ENCODE assay signal across 22 mouse cellular contexts in genomic region chr15:27605252-27605651, GRCm38 (mm10). TPM values are rescaled to one million over a fixed set of nuclear protein-coding genes. Genes with fewer than 3 reads are reported as not detected.
A peak's percentile ranks its signal among the peaks of the same experiment; 100 is the strongest.
DNase-seq lines count a peak whose midpoint lies in the region; ATAC-seq and TF ChIP-seq lines count a peak whose summit lies in the region.
"Had no signal": no experiment of that assay in that cellular context is flagged by ENCODE, and none has a peak within 500 bp of the region (broad histone marks: within the 10 kb centered on the region; RNA-seq: fewer than 3 reads in every experiment).

No protein-coding gene starts in this region.

- no peak for DNase-seq in neural tube, embryonic 10.5 days (ENCODE audit: extremely low spot score, low spot score)
- DNase-seq in MN1 (ENCODE audit: low spot score) = no peak
- DNase-seq in adrenal gland, adult (ENCODE audit: inconsistent age in 2 of 2, low spot score in 1 of 2) = no peak
- DNase-seq: adrenal gland, postnatal 25 days; cerebellum, adult 9-10 months; gastrocnemius, postnatal 10 days; kidney, postnatal 4 days; left cerebral cortex, postnatal 4 days; right cerebral cortex, postnatal 25 days; spleen, adult 18-20 months; thymus, postnatal 14 days had no signal

- no peaks in the 10 kb centered on the region for H3K27me3 ChIP-seq in intestine, embryonic 16.5 days (replicated peaks; ENCODE audit: control insufficient read depth, insufficient read depth, low read length)
- no peaks in the 10 kb centered on the region for H3K27me3 ChIP-seq in intestine, embryonic 15.5 days (replicated peaks)
- no peaks in the 10 kb centered on the region for H3K27me3 ChIP-seq in neural tube, embryonic 14.5 days (ENCODE audit: control insufficient read depth, insufficient read depth, low read length)
- H3K27me3 ChIP-seq in myocyte (ENCODE audit: control insufficient read depth, insufficient read depth, insufficient read length) = no peaks in the 10 kb centered on the region
- H3K27me3 ChIP-seq: forebrain, embryonic 15.5 days; heart, embryonic 13.5 days; hindbrain, embryonic 12.5 days; kidney, embryonic 15.5 days; limb, embryonic 15.5 days; midbrain, embryonic 15.5 days had no signal

- H3K27ac ChIP-seq in intestine, embryonic 16.5 days (ENCODE audit: low read length) = no peak overlapping the region
- H3K27ac ChIP-seq in intestine, embryonic 15.5 days = no peak overlapping the region
- no peak overlapping the region for H3K27ac ChIP-seq in neural tube, embryonic 14.5 days (ENCODE audit: low read depth, low read length)
- H3K27ac ChIP-seq: forebrain, embryonic 15.5 days; heart, embryonic 13.5 days; hindbrain, embryonic 12.5 days; kidney, embryonic 15.5 days; limb, embryonic 15.5 days; macrophage; midbrain, embryonic 15.5 days had no signal

- 0 out of 2 replicates have a peak, but pooled peaks cover 2% of the 10 kb centered on the region for H3K4me1 ChIP-seq in intestine, embryonic 16.5 days (ENCODE audit: control insufficient read depth, insufficient read depth, low read length)
- 0 out of 2 replicates have a peak, but pooled peaks cover 3% of the 10 kb centered on the region for H3K4me1 ChIP-seq in intestine, embryonic 15.5 days (replicated peaks)
- H3K4me1 ChIP-seq in neural tube, embryonic 14.5 days (ENCODE audit: control insufficient read depth, insufficient read depth, low read length) = no peaks in the 10 kb centered on the region
- H3K4me1 ChIP-seq: forebrain, embryonic 15.5 days; hindbrain, embryonic 12.5 days; limb, embryonic 15.5 days; midbrain, embryonic 15.5 days had no signal

- no peak overlapping the region for H3K9ac ChIP-seq in intestine, embryonic 16.5 days (ENCODE audit: low read depth, low read length)
- H3K9ac ChIP-seq in intestine, embryonic 15.5 days = no peak overlapping the region
- no peak overlapping the region for H3K9ac ChIP-seq in neural tube, embryonic 14.5 days (replicated peaks; ENCODE audit: low read depth, low read length)
- H3K9ac ChIP-seq: forebrain, embryonic 15.5 days; heart, embryonic 13.5 days; hindbrain, embryonic 12.5 days; kidney, embryonic 15.5 days; limb, embryonic 15.5 days; midbrain, embryonic 15.5 days had no signal

- WGBS in intestine, embryonic 16.5 days = 60% methylated on average over 3 of the region's 3 CpGs
- 79% methylated on average over 3 of the region's 3 CpGs for WGBS in intestine, embryonic 15.5 days
- 78% methylated on average over 3 of the region's 3 CpGs for WGBS in neural tube, embryonic 14.5 days

- ATAC-seq in intestine, embryonic 16.5 days = 0 out of 2 replicates have a peak, but pooled peaks have one; percentile 36
- ATAC-seq in intestine, embryonic 15.5 days = no peak
- 0 out of 2 replicates have a peak, but pooled peaks have one; percentile 28 for ATAC-seq in neural tube, embryonic 14.5 days (ENCODE audit: low read depth)
- ATAC-seq: forebrain, embryonic 15.5 days; midbrain, embryonic 15.5 days had no signal

- H3K4me3 ChIP-seq in intestine, embryonic 16.5 days (ENCODE audit: low read length) = no peak overlapping the region
- H3K4me3 ChIP-seq in intestine, embryonic 15.5 days (replicated peaks) = no peak overlapping the region
- no peak overlapping the region for H3K4me3 ChIP-seq in neural tube, embryonic 14.5 days (ENCODE audit: low read depth, low read length)
- no peak overlapping the region for H3K4me3 ChIP-seq in myocyte
- H3K4me3 ChIP-seq: forebrain, embryonic 15.5 days; heart, embryonic 13.5 days; hindbrain, embryonic 12.5 days; kidney, embryonic 15.5 days; limb, embryonic 15.5 days; midbrain, embryonic 15.5 days had no signal

- H3K36me3 ChIP-seq in intestine, embryonic 16.5 days (ENCODE audit: control insufficient read depth, insufficient read depth, low read length) = peaks cover 10% of the 10 kb centered on the region
- peaks cover 8% of the 10 kb centered on the region for H3K36me3 ChIP-seq in intestine, embryonic 15.5 days
- H3K36me3 ChIP-seq in neural tube, embryonic 14.5 days (ENCODE audit: control insufficient read depth, insufficient read depth, low read length) = 0 out of 2 replicates have a peak, but pooled peaks cover 5% of the 10 kb centered on the region
- peaks cover 43% of the 10 kb centered on the region for H3K36me3 ChIP-seq in myocyte (ENCODE audit: control insufficient read depth, insufficient read depth)

- TF ChIP-seq POLR2A in myocyte (IDR thresholded peaks at IDR 0.05; ENCODE audit: insufficient read length, low read depth) = no peak

- H3K79me2 ChIP-seq in myocyte (ENCODE audit: control insufficient read depth, insufficient read depth) = peaks cover 11% of the 10 kb centered on the region

- H3K9me3 ChIP-seq in intestine, embryonic 16.5 days (ENCODE audit: control insufficient read depth, low read length) = no peaks in the 10 kb centered on the region
- H3K9me3 ChIP-seq in intestine, embryonic 15.5 days = no peaks in the 10 kb centered on the region
- H3K9me3 ChIP-seq in neural tube, embryonic 14.5 days (ENCODE audit: control insufficient read depth, low read length) = no peaks in the 10 kb centered on the region
- H3K9me3 ChIP-seq: forebrain, embryonic 15.5 days; heart, embryonic 13.5 days; hindbrain, embryonic 12.5 days; kidney, embryonic 15.5 days; limb, embryonic 15.5 days; midbrain, embryonic 15.5 days had no signal

- H3ac ChIP-seq in myocyte (ENCODE audit: control insufficient read depth, insufficient read length) = no peak overlapping the region

- H3K4me2 ChIP-seq in intestine, embryonic 16.5 days (ENCODE audit: low read depth, low read length) = no peak overlapping the region
- no peak overlapping the region for H3K4me2 ChIP-seq in intestine, embryonic 15.5 days (replicated peaks)
- no peak overlapping the region for H3K4me2 ChIP-seq in neural tube, embryonic 14.5 days (ENCODE audit: low read depth, low read length)
- no peak overlapping the region for H3K4me2 ChIP-seq in myocyte (ENCODE audit: low read depth)
- H3K4me2 ChIP-seq: forebrain, embryonic 15.5 days; heart, embryonic 13.5 days; hindbrain, embryonic 12.5 days; kidney, embryonic 15.5 days; limb, embryonic 15.5 days; midbrain, embryonic 15.5 days had no signal

TF ChIP-seq in myocyte, 11 proteins besides CTCF, POLR2A, EP300 and RAD21:
- TF ChIP-seq TCF12 (IDR thresholded peaks at IDR 0.05; ENCODE audit: insufficient read depth, poor library complexity, severe bottlenecking) = no peak
- TF ChIP-seq E2F4 (IDR thresholded peaks at IDR 0.05; ENCODE audit: insufficient read depth) = no peak
- TF ChIP-seq POLR2AphosphoS2 (IDR thresholded peaks at IDR 0.05; ENCODE audit: insufficient read length, low read depth) = peak; percentile 55
TF ChIP-seq in myocyte: peak in this region for 1.

RNA-seq across cellular contexts. Expression of gene Otulin, which starts 25.2 kb away (rescaled TPM):
- polyA plus RNA-seq in intestine, embryonic 16.5 days (2015; fragmentation: Nextera tagmentation; extraction: Ambion mirVana) = 4.7 and 17.1 TPM in 2 replicates
- 31.3 and 32.8 TPM in 2 replicates for polyA plus RNA-seq in intestine, embryonic 15.5 days (2015; fragmentation: Nextera tagmentation; extraction: Ambion mirVana)
- polyA plus RNA-seq in neural tube, embryonic 14.5 days (2014; fragmentation: Nextera tagmentation; extraction: Ambion mirVana) = 29.5 and 32.7 TPM in 2 replicates
- polyA plus RNA-seq in myocyte (2012; fragmentation: generic; extraction: Trizol) = 36.9 TPM
